Mouse (Mus musculus): ENCODE results near the gene Rbfox1. TPM values are rescaled to one million over a fixed set of nuclear protein-coding genes. Genes with fewer than 3 reads are reported as not detected.

The Rbfox1 gene
- total and polyA plus RNA-seq, 3 experiments = not detected

DNA sequence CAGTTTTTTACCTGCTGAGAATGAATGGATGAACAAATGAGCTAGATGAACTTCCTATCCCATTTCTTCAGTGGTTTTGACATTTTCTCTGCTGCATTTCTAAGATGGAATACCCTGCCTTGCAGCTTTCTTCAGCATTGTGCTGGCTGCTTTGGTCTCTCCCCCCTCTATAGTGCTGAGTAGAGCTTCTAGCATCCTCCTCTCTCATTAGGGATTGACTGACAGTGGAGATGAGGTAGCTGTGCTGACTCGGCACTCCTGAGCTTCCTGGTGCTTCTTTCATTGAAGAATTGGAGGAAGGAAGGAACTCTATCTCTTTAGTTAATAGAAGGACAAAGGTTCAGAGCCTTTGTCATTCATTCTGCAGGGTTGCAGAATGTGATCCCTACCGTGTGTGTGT lies 89.0 kb downstream of the Rbfox1 start:
- no peak overlapping the region for H3K27ac ChIP-seq (ENCODE audit: control insufficient read depth, low read depth, low read length)
- no peaks in the 10 kb centered on the region for H3K9me3 ChIP-seq (replicated peaks; ENCODE audit: insufficient read depth, low read length)
- no peaks in the 10 kb centered on the region for H3K79me2 ChIP-seq (ENCODE audit: control insufficient read depth, insufficient read depth, low read length, poor library complexity)
- TF ChIP-seq ELF1 (IDR thresholded peaks at IDR 0.05; ENCODE audit: low read depth, low read length) = no peak
- no peak for TF ChIP-seq CTCF (IDR thresholded peaks at IDR 0.05 in 2 of 3, conservative IDR thresholded peaks at IDR 0.05 in 1 of 3; ENCODE audit: control insufficient read depth in 1 of 3, insufficient read depth in 1 of 3, low read depth in 2 of 3, low read length in 3 of 3, poor library complexity in 1 of 3, severe bottlenecking in 1 of 3)
- no peak for TF ChIP-seq MYC (IDR thresholded peaks at IDR 0.05; ENCODE audit: low read depth, low read length)
- TF ChIP-seq POLR2A (IDR thresholded peaks at IDR 0.05; ENCODE audit: control insufficient read depth in 1 of 2, insufficient read depth in 1 of 2, low read depth in 1 of 2, low read length in 2 of 2, poor library complexity in 1 of 2) = no peak
- no peak for TF ChIP-seq EP300 (IDR thresholded peaks at IDR 0.05; ENCODE audit: low read depth in 1 of 2, low read length in 2 of 2)
- no peak for TF ChIP-seq MAX (IDR thresholded peaks at IDR 0.05; ENCODE audit: low read length)
- H3K27me3 ChIP-seq (ENCODE audit: control insufficient read depth in 1 of 2, insufficient read depth in 2 of 2, low read length in 2 of 2) = no peaks in the 10 kb centered on the region
- no peak for DNase-seq (ENCODE audit: low read depth, low spot score)
- H3K4me1 ChIP-seq (ENCODE audit: control insufficient read depth in 1 of 2, insufficient read depth in 2 of 2, low read length in 2 of 2) = no peaks in the 10 kb centered on the region
- no peak overlapping the region for H3K9ac ChIP-seq (ENCODE audit: control insufficient read depth, low read depth, low read length, poor library complexity, severe bottlenecking)
- H3K4me3 ChIP-seq (ENCODE audit: control insufficient read depth in 1 of 2, insufficient read depth in 1 of 2, low read depth in 2 of 2, low read length in 2 of 2) = no peak overlapping the region
- H3K36me3 ChIP-seq (ENCODE audit: control insufficient read depth in 1 of 2, insufficient read depth in 2 of 2, low read length in 2 of 2) = no peaks in the 10 kb centered on the region

DNA sequence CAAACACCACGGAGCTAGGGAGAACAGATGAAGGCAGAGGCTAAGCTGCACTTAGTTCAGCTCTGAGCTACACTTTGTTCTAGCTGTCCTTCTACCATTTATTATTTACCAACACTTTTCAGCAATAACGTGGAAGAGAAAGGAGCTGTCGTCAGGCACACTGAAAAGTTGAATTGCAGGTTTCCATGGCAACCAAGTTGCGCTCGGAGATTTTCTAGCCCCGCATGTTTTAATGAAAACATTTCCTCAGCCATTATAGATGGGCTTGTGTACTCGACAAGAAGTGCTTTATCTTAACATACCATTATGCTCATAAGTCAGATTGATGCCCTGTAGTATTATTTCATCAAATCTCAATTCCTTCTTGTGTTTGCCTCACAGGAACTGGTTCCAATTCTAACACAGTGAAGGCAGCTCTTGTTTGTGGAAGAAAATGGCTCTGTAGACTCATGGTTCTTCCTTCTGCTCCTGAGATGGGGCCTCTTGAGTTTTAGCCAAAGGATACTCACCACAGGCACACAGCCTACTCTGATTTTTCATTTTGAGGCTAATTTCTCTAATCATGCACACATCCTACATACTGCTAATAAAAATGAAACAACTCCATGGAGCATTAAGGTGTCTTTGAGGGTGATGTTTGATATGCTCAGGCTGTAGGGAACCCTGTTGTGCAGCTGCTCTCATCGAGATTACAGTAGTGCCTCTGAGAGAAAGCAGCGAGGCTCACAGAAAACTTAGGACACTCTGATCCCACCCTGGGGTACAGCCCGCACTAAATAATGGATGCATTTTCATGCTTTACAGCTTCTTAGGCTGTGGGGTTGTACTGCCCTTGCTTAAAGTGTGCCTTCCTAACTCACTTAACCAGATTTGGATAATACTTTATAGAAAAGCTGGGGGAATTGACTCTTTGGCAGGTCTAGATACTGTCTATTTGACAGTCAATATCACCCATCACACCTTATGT lies 107.2 kb downstream of the Rbfox1 start:
- no peaks in the 10 kb centered on the region for H3K4me1 ChIP-seq (ENCODE audit: control insufficient read depth in 1 of 2, insufficient read depth in 2 of 2, low read length in 2 of 2)
- DNase-seq (ENCODE audit: low read depth, low spot score) = no peak

DNA sequence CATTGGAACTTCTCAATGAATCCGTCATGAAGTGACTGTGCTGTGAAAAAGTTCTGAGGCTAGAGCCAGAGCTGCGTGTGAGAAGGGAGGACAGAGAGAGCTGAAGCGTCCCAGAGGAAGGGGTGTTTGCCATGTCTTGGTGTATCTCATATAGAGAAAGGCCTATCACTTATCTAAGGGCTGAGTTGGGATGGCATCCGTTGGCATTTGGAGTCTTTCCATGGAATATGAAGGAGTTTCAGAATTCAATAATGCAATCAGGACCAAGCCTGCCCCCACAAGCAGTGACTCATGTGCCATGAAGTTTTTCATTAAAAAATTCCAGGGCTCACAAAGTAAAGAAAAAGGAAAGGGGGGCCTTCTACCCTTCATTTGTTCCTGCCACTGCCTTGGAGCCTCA lies 112.0 kb downstream of the Rbfox1 start:
- TF ChIP-seq HCFC1 (IDR thresholded peaks at IDR 0.05; ENCODE audit: low read depth, low read length) (no peak), MYC (IDR thresholded peaks at IDR 0.05; ENCODE audit: low read depth, low read length) (no peak), NRF1 (IDR thresholded peaks at IDR 0.05; ENCODE audit: insufficient read depth, low read depth, low read length, poor library complexity, severe bottlenecking) (no peak)
- Histone ChIP-seq H3K79me2 (ENCODE audit: control insufficient read depth, insufficient read depth, low read length, poor library complexity) (no peaks in the 10 kb centered on the region), H3K27me3 (ENCODE audit: control insufficient read depth in 1 of 2, insufficient read depth in 2 of 2, low read length in 2 of 2) (no peaks in the 10 kb centered on the region), H3K27ac (ENCODE audit: control insufficient read depth, low read depth, low read length) (no peak overlapping the region), H3K9me3 (replicated peaks; ENCODE audit: insufficient read depth, low read length) (no peaks in the 10 kb centered on the region), H3K4me3 (ENCODE audit: control insufficient read depth in 1 of 2, insufficient read depth in 1 of 2, low read depth in 2 of 2, low read length in 2 of 2) (no peak overlapping the region), H3K4me1 (ENCODE audit: control insufficient read depth in 1 of 2, insufficient read depth in 2 of 2, low read length in 2 of 2) (no peaks in the 10 kb centered on the region), H3K36me3 (ENCODE audit: control insufficient read depth in 1 of 2, insufficient read depth in 2 of 2, low read length in 2 of 2) (no peaks in the 10 kb centered on the region), H3K9ac (ENCODE audit: control insufficient read depth, low read depth, low read length, poor library complexity, severe bottlenecking) (no peak overlapping the region)
- DNase-seq (ENCODE audit: low read depth, low spot score) = no peak

More for the DNA sequence above, 107.2 kb downstream of the Rbfox1 start:
- H3K27me3 ChIP-seq (ENCODE audit: control insufficient read depth in 1 of 2, insufficient read depth in 2 of 2, low read length in 2 of 2) = no peaks in the 10 kb centered on the region
- H3K27ac ChIP-seq (ENCODE audit: control insufficient read depth, low read depth, low read length) = no peak overlapping the region
- no peak overlapping the region for H3K9ac ChIP-seq (ENCODE audit: control insufficient read depth, low read depth, low read length, poor library complexity, severe bottlenecking)
- H3K4me3 ChIP-seq (ENCODE audit: control insufficient read depth in 1 of 2, insufficient read depth in 1 of 2, low read depth in 2 of 2, low read length in 2 of 2) = no peak overlapping the region
- no peaks in the 10 kb centered on the region for H3K36me3 ChIP-seq (ENCODE audit: control insufficient read depth in 1 of 2, insufficient read depth in 2 of 2, low read length in 2 of 2)
- H3K79me2 ChIP-seq (ENCODE audit: control insufficient read depth, insufficient read depth, low read length, poor library complexity) = no peaks in the 10 kb centered on the region
- no peaks in the 10 kb centered on the region for H3K9me3 ChIP-seq (replicated peaks; ENCODE audit: insufficient read depth, low read length)
- TF ChIP-seq E2F4 (IDR thresholded peaks at IDR 0.05; ENCODE audit: borderline replicate concordance, low read depth, low read length) (no peak), GATA1 (IDR thresholded peaks at IDR 0.05; ENCODE audit: low read depth, low read length) (no peak), KAT2A (conservative IDR thresholded peaks at IDR 0.05; ENCODE audit: low read depth, low read length) (no peak), MYC (IDR thresholded peaks at IDR 0.05; ENCODE audit: low read depth, low read length) (no peak), HCFC1 (IDR thresholded peaks at IDR 0.05; ENCODE audit: low read depth, low read length) (no peak), ZNF384 (IDR thresholded peaks at IDR 0.05; ENCODE audit: low read depth, low read length) (no peak), UBTF (IDR thresholded peaks at IDR 0.05; ENCODE audit: borderline replicate concordance, insufficient read depth, low read depth, low read length) (no peak), CHD2 (IDR thresholded peaks at IDR 0.05; ENCODE audit: low read length) (no peak), NRF1 (IDR thresholded peaks at IDR 0.05; ENCODE audit: insufficient read depth, low read depth, low read length, poor library complexity, severe bottlenecking) (no peak), ETS1 (IDR thresholded peaks at IDR 0.05; ENCODE audit: low read depth, low read length) (no peak)
